Mouse (Mus musculus) neural tube, embryonic 11.5 days (tissue): ENCODE data around the gene Mthfd1l. TPM values are rescaled to one million over a fixed set of nuclear protein-coding genes. Genes with fewer than 3 reads are reported as not detected.
A peak's percentile ranks its signal among the peaks of the same experiment; 100 is the strongest.

ENCODE experiments used
- ATAC-seq: fragments of 200-750 bp; cut with Nextera tagmentation; 2 replicates; pipeline ENCODE4 v1.8.0; 2017; ENCODE audit warnings: moderate number of reproducible peaks, mild to moderate bottlenecking, moderate TSS enrichment, moderate library complexity; ENCODE audit not compliant: insufficient read depth, low FRiP score, low TSS enrichment
- DNase-seq: peaks from one replicate; pipeline ENCODE4 v3.0.0-alpha.2; 2015; ENCODE audit warnings: low spot score
- H3K27ac ChIP-seq: fragments of 300-500 bp; sonication (generic); 2 replicates; pipeline ENCODE4 v1.5.1; 2014; ENCODE audit warnings: low read depth, mild to moderate bottlenecking, low read length
- H3K27me3 ChIP-seq: fragments of 300-500 bp; sonication (generic); 2 replicates; pipeline ENCODE4 v1.6.1; 2014; ENCODE audit warnings: mild to moderate bottlenecking, low read length, mixed read lengths; ENCODE audit not compliant: control insufficient read depth, insufficient read depth
- H3K36me3 ChIP-seq: fragments of 300-500 bp; sonication (generic); 2 replicates; pipeline ENCODE4 v1.6.1; 2014; ENCODE audit warnings: mild to moderate bottlenecking, low read length, moderate library complexity, mixed read lengths; ENCODE audit not compliant: control insufficient read depth, insufficient read depth
- H3K4me1 ChIP-seq: fragments of 300-500 bp; sonication (generic); 2 replicates; pipeline ENCODE4 v1.6.1; 2014; ENCODE audit warnings: low read length, mixed read lengths; ENCODE audit not compliant: control insufficient read depth, insufficient read depth
- H3K4me2 ChIP-seq: fragments of 300-500 bp; sonication (generic); 2 replicates; pipeline ENCODE4 v1.6.1; 2014; ENCODE audit warnings: low read depth, mild to moderate bottlenecking, moderate library complexity
- H3K4me3 ChIP-seq: fragments of 300-500 bp; sonication (generic); 2 replicates; pipeline ENCODE4 v1.5.1; 2014; ENCODE audit warnings: low read depth, low read length
- H3K9ac ChIP-seq: fragments of 300-500 bp; sonication (generic); 2 replicates; pipeline ENCODE4 v1.6.1; 2014; ENCODE audit warnings: mild to moderate bottlenecking, low read length
- H3K9me3 ChIP-seq: fragments of 300-500 bp; sonication (generic); 2 replicates; pipeline ENCODE4 v1.6.1; 2016; ENCODE audit warnings: low read length; ENCODE audit not compliant: control insufficient read depth
- WGBS: fragments of 180-500 bp; shearing (Covaris S2); extraction: QIAGEN DNeasy Blood & Tissue Kit; methylation state at CpG from one replicate; pipeline ENCODE4 v1.1.7; 2014; 5-methylcytosine and 5-hydroxymethylcytosine counted together
- polyA plus RNA-seq: library from polyadenylated mRNA; unstranded; fragments of >200 nt; fragmentation: Nextera tagmentation; extraction: Ambion mirVana; gene quantifications from 2 replicates; pipeline ENCODE4 v1.2.1, GENCODE M21; 2014

The Mthfd1l gene
- polyA plus RNA-seq, 1 experiment from 2014 or later: 13.5 TPM

DNA sequence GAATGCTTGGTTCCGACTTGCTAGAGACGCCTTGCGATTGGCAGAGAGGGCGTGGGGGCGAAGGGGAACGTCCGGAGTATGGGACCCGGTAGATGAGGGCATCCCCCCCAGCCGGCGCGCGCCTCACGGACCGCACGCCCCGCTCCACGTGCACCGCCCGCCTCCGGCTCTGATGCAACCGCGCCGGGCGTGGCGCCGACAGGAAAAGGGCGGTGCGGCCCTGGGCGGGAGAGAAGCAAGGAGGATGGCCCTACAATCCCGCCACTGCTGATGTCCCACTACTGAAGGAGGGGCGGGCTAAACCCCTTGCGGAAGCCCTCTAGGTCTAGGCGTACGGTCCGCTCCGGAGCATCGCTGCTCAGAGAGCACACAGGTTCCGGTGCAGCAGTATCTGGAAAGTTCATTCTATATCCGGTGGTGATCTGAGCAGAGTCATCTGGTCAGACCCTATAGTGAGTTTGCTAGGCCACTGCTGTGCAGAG lies 712 bp downstream of the Mthfd1l start:
- peak; percentile 89 for DNase-seq
- Histone ChIP-seq H3K4me1 (no peaks in the 10 kb centered on the region), H3K27me3 (no peaks in the 10 kb centered on the region), H3K9me3 (no peaks in the 10 kb centered on the region), H3K4me2 (peak overlapping the region; percentile 84), H3K27ac (peak overlapping the region; percentile 58), H3K4me3 (peak overlapping the region; percentile 62), H3K36me3 (no peaks in the 10 kb centered on the region), H3K9ac (peak overlapping the region; percentile 68)
- ATAC-seq: peak; percentile 89
- WGBS: under 1% methylated on average over 39 of the region's 39 CpGs

DNA sequence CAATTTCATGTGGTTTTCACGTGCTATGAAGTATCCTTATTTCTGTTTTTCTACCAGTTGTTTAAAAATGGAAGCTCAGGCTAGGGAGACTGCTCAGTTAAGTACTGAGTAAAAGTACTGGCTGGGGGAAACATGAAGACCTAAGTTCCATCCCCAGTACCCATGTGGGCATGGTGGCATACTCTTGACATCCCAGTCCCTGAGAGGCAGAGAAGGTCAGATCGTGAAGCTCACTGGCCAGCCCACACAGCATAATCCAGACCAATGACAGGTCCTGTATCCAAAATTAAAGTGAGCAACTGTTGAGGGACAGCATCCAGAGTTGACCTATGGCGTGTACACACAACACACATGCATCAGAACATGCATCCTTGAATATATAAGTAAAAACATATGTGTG lies 1.5 kb downstream of the Mthfd1l start:
- no peak for DNase-seq
- H3K9me3 ChIP-seq: no peaks in the 10 kb centered on the region
- no peak overlapping the region for H3K27ac ChIP-seq
- WGBS: 76% methylated on average over 3 of the region's 3 CpGs
- no peaks in the 10 kb centered on the region for H3K27me3 ChIP-seq
- ATAC-seq: no peak
- no peak overlapping the region for H3K9ac ChIP-seq
- peak overlapping the region; percentile 62; the same call in 1 of the 2 replicates for H3K4me3 ChIP-seq
- H3K4me2 ChIP-seq: peak overlapping the region; percentile 84; the same call in 1 of the 2 replicates
- no peaks in the 10 kb centered on the region for H3K4me1 ChIP-seq
- no peaks in the 10 kb centered on the region for H3K36me3 ChIP-seq

DNA sequence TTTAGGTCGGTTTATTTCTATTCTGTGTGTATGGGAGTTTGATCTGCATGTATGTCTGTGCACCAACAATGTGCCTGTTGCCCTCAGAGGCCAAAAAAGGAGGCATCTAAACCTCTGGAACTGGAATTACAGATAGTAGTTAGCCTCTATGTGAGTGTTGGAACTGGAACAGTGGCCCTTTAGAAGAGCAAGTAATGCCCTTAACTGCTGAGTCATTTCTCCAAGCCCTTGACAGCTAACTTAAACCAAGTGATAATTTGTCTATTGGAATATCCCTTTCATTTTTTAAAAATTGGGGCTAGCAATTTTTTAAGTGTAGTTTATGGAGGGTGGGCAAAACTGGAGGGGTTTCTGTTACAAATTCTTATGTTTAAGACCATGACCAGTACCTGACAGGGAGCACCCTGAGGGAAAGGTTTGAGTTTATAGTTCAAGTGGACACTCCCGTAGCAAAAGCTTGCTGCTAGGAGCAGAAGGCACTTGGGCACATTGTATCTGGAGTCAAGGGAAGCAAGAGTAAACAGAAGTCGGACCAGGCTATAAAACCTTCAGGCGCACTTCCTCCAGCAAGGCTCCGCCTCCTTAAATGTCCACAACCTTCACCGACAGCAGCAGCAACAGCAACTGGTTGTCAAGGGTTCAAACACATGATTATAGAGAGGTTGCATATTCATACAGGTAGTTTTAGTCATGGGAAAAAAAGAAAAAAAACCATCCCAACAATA lies 3.1 kb downstream of the Mthfd1l start:
- 61% methylated on average over 6 of the region's 6 CpGs for WGBS
- H3K9ac ChIP-seq: no peak overlapping the region
- DNase-seq (no peak), ATAC-seq (no peak)
- H3K36me3 ChIP-seq: peaks cover 3% of the 10 kb centered on the region; the same call in 1 of the 2 replicates
- H3K4me1 ChIP-seq: no peaks in the 10 kb centered on the region
- H3K27ac ChIP-seq: no peak overlapping the region
- no peaks in the 10 kb centered on the region for H3K27me3 ChIP-seq
- no peak overlapping the region for H3K4me2 ChIP-seq
- H3K9me3 ChIP-seq: no peaks in the 10 kb centered on the region
- no peak overlapping the region for H3K4me3 ChIP-seq

DNA sequence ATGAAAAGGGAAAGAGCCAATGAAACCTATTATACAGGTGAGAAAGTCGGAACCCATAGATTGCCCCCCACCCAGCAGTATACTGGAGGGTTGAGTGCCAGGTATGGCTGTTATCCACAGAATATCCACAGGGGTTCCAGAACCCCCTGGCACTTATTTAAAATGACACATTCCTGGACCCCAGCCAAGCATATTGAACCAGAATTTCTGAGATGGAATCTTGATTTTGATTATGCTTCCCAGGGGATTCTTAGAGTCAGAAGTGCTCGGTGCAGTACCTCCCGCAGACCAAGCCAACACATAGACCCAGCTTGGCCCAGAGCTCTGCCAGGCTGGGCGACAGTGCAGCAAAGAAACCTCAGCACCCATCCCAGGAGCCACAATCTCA lies 3.7 kb downstream of the Mthfd1l start:
- Histone ChIP-seq H3K4me2 (no peak overlapping the region), H3K27me3 (no peaks in the 10 kb centered on the region), H3K27ac (no peak overlapping the region), H3K4me3 (no peak overlapping the region), H3K9me3 (no peaks in the 10 kb centered on the region), H3K9ac (no peak overlapping the region), H3K4me1 (no peaks in the 10 kb centered on the region), H3K36me3 (peaks cover 3% of the 10 kb centered on the region; the same call in 1 of the 2 replicates)
- no peak for DNase-seq
- WGBS: 88% methylated on average over 4 of the region's 4 CpGs
- ATAC-seq: no peak

DNA sequence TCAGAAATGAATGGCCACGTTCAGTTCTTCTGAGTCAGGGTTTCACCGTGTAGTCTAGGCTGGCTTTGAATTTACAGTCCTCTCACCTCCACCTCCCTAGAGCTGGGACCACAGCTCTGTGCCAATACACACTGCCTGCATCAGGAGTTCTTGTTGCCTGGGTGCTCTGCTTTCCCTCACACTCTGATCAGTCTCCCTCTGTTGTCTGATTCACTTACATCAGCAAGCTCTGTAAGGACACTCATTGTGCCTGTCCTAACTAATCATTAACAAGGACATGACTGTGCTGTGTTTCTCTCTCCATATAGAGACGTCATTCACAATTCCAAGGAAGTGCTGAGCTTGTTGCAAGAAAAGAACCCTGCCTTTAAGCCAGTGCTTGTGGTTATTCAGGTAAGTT lies 5.4 kb downstream of the Mthfd1l start:
- DNase-seq: no peak
- no peak for ATAC-seq
- no peaks in the 10 kb centered on the region for H3K9me3 ChIP-seq
- H3K27me3 ChIP-seq: no peaks in the 10 kb centered on the region
- WGBS: 70% methylated on average over 3 of the region's 3 CpGs
- H3K27ac ChIP-seq: no peak overlapping the region
- H3K4me3 ChIP-seq: no peak overlapping the region
- peaks cover 3% of the 10 kb centered on the region; the same call in 1 of the 2 replicates for H3K36me3 ChIP-seq
- H3K9ac ChIP-seq: no peak overlapping the region
- H3K4me1 ChIP-seq: no peaks in the 10 kb centered on the region
- no peak overlapping the region for H3K4me2 ChIP-seq

DNA sequence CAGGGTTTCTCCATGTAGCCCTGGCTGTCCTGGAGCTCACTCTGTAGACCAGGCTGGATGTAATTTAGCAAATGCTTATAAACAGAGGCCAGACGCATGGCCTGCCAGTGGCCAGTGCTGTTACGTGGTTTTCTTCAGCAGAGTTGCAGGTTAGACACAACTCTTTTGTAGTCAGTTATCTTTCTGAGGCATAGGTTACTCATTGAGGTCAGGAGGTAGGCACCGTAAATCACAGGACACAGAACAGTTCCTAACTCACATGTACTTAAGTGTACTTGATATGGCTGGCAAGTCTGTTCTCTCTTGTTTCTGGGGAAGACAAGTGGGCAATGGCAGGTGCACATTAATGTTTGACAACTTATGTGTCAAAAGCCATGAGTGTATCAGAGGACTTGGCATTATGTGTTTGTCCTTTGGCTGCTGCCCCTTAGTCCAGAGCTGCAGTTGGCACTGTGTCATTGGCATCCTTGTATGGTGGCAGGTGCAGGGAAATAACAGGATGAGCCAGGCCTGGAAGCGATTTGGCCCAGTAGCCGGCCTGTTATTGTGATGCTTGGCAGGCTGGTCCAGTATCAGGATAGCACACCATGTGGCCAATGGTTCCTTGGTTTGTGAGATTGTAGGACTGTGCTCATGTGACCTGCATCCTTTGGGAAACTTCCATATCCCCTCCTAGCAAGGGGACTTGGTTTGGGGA lies 6.0 kb downstream of the Mthfd1l start:
- Histone ChIP-seq H3K4me3 (no peak overlapping the region), H3K4me2 (no peak overlapping the region), H3K9ac (no peak overlapping the region), H3K9me3 (no peaks in the 10 kb centered on the region), H3K4me1 (no peaks in the 10 kb centered on the region), H3K27me3 (no peaks in the 10 kb centered on the region), H3K36me3 (peaks cover 3% of the 10 kb centered on the region; the same call in 1 of the 2 replicates), H3K27ac (no peak overlapping the region)
- DNase-seq (no peak), ATAC-seq (no peak)
- 96% methylated on average over 5 of the region's 5 CpGs for WGBS

DNA sequence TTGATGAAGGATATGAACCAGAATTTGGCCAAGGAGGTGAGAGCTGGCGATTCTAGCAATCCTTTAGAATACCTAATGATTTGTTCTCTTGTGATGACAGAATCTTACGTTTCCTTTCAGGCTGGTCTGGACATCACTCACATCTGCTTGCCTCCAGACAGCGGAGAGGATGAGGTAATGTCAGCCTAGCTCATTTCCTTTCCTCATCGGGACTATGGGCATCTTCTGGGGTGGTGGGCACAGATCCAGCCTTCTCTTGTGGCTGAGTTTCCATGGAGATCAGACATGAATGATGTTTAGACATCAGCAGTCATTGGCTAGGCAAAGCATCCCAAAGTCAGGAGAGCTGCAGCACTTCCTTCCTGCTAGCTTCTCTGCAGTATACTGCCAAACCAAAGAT lies 7.3 kb downstream of the Mthfd1l start:
- Histone ChIP-seq H3K9me3 (no peaks in the 10 kb centered on the region), H3K27me3 (no peaks in the 10 kb centered on the region), H3K4me1 (no peaks in the 10 kb centered on the region), H3K4me2 (no peak overlapping the region), H3K36me3 (peaks cover 3% of the 10 kb centered on the region; the same call in 1 of the 2 replicates), H3K9ac (no peak overlapping the region), H3K4me3 (no peak overlapping the region), H3K27ac (no peak overlapping the region)
- 93% methylated on average over 4 of the region's 4 CpGs for WGBS
- ATAC-seq: no peak
- no peak for DNase-seq

DNA sequence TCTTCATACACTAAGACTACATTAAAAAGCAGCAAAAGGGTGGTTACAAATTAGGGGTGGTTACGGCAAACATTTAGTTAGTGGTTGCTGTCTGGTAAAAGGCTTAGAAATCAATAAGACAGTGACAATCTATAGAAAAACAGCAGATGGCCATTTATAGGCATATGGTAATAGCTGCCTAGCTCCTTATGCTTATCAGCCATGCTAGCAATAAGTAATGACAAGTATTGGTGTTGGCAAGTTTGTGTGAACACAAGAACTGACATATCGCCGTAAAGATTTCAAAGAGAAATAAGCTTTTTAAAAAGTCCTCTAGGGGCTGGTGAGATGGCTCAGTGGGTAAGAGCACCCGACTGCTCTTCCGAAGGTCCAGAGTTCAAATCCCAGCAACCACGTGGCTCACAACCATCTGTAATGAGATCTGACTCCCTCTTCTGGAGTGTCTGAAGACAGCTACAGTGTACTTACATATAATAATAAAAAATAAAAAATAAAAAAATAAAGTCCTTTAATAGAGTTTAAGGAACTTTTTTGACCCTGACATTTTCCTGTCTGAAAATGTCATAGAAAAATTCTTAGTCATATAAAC lies 17.5 kb downstream of the Mthfd1l start:
- no peaks in the 10 kb centered on the region for H3K36me3 ChIP-seq
- DNase-seq: no peak

More for the DNA sequence above, 17.5 kb downstream of the Mthfd1l start:
- Histone ChIP-seq H3K27ac (no peak overlapping the region), H3K4me1 (no peaks in the 10 kb centered on the region), H3K9me3 (no peaks in the 10 kb centered on the region), H3K9ac (no peak overlapping the region), H3K27me3 (no peaks in the 10 kb centered on the region), H3K4me2 (no peak overlapping the region), H3K4me3 (no peak overlapping the region)
- ATAC-seq: no peak
- 98% methylated on average over 6 of the region's 6 CpGs for WGBS
